Mouse (Mus musculus) limb, embryonic 14.5 days (tissue): ENCODE measurements around the gene Rgs6. TPM values are rescaled to one million over a fixed set of nuclear protein-coding genes. Genes with fewer than 3 reads are reported as not detected.

ENCODE experiments used
- ATAC-seq: fragments of 200-750 bp; cut with Nextera tagmentation; 2 replicates; pipeline ENCODE4 v1.8.0; 2017; ENCODE audit warnings: low read depth, moderate number of reproducible peaks, moderate TSS enrichment; ENCODE audit not compliant: low FRiP score
- DNase-seq: peaks from one replicate; pipeline ENCODE4 v3.0.0-alpha.2; 2015; ENCODE audit warnings: low spot score
- H3K27ac ChIP-seq: fragments of 300-500 bp; sonication (generic); replicated peaks from 2 replicates; pipeline ENCODE4 v1.5.1; 2014; ENCODE audit warnings: low read depth, mild to moderate bottlenecking, low read length, moderate library complexity, mixed read lengths
- H3K27me3 ChIP-seq: fragments of 300-500 bp; sonication (generic); 2 replicates; pipeline ENCODE4 v1.6.1; 2014; ENCODE audit warnings: low read length, mixed read lengths; ENCODE audit not compliant: control insufficient read depth, insufficient read depth
- H3K36me3 ChIP-seq: fragments of 300-500 bp; sonication (generic); 2 replicates; pipeline ENCODE4 v1.6.1; 2014; ENCODE audit warnings: mild to moderate bottlenecking, low read length, moderate library complexity, mixed read lengths; ENCODE audit not compliant: control insufficient read depth, insufficient read depth
- H3K4me1 ChIP-seq: fragments of 300-500 bp; sonication (generic); 2 replicates; pipeline ENCODE4 v1.6.1; 2014; ENCODE audit warnings: antibody characterized with exemption, low read length, mixed read lengths; ENCODE audit not compliant: control insufficient read depth, insufficient read depth
- H3K4me2 ChIP-seq: fragments of 300-500 bp; sonication (generic); replicated peaks from 2 replicates; pipeline ENCODE4 v1.6.1; 2014; ENCODE audit warnings: low read depth, mild to moderate bottlenecking, low read length, moderate library complexity; ENCODE audit not compliant: severe bottlenecking
- H3K4me3 ChIP-seq: fragments of 300-500 bp; sonication (generic); replicated peaks from 2 replicates; pipeline ENCODE4 v1.5.1; 2014; ENCODE audit warnings: low read length
- H3K9ac ChIP-seq: fragments of 300-500 bp; sonication (generic); 2 replicates; pipeline ENCODE4 v1.6.1; 2014; ENCODE audit warnings: mild to moderate bottlenecking, low read depth, low read length, moderate library complexity; ENCODE audit not compliant: severe bottlenecking
- H3K9me3 ChIP-seq: fragments of 300-500 bp; sonication (generic); 2 replicates; pipeline ENCODE4 v1.6.1; 2016; ENCODE audit warnings: low read length; ENCODE audit not compliant: control insufficient read depth
- POLR2A ChIP-seq: fragments of 200-500 bp; IDR thresholded peaks from 2 replicates; pipeline ENCODE4 v1.8.0; 2012; ENCODE audit warnings: inconsistent platforms, mild to moderate bottlenecking, moderate library complexity, borderline replicate concordance; ENCODE audit not compliant: insufficient read depth, insufficient read length; ENCODE audit errors: extremely low read depth
- WGBS: fragments of 180-500 bp; shearing (Covaris S2); extraction: QIAGEN DNeasy Blood & Tissue Kit; methylation state at CpG from one replicate; pipeline ENCODE4 v1.1.7; 2014; 5-methylcytosine and 5-hydroxymethylcytosine counted together
- polyA plus RNA-seq, 2 experiments: library from polyadenylated mRNA; depleted of rRNA in 1 of 2; stranded (reverse) in 1 of 2; unstranded in 1 of 2; fragments of >200 nt; fragmentation: Nextera tagmentation in 1 of 2; extraction: Ambion mirVana in 1 of 2; gene quantifications; 2 replicates each; pipeline versions ENCODE4 v1.2.1 to v1.2.3; 2012 to 2014

The Rgs6 gene
- polyA plus RNA-seq, 2 experiments: 1.2 to 1.5 TPM

DNA sequence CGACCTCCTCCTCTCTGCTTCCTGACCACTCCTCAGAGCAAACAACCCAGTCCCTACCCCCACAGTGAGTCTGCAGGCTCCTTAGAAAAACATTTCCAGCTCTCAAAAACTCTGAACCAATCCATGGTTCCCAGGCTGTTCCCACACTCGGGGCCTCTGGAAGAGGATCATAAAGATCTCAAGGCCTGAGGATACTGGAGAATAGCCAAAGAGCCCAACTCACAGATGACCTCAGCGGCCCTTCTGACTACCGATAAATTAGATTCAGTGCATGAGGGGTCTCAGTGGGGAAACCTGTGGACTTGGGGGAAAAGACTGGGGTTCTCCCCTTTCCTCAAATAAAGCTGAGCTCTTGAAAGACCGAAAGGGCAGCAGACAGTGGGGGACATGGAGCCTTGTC, 622.2 kb downstream of the Rgs6 start:
- peaks cover 26% of the 10 kb centered on the region for H3K4me1 ChIP-seq
- DNase-seq (no peak), ATAC-seq (no peak)
- no peak for TF ChIP-seq POLR2A
- 0 out of 2 replicates have a peak overlapping the region, but pooled peaks have one; percentile 8 for H3K27ac ChIP-seq
- H3K9me3 ChIP-seq: no peaks in the 10 kb centered on the region
- no peaks in the 10 kb centered on the region for H3K27me3 ChIP-seq
- no peak overlapping the region for H3K4me3 ChIP-seq
- no peak overlapping the region for H3K4me2 ChIP-seq
- no peaks in the 10 kb centered on the region for H3K36me3 ChIP-seq
- no peak overlapping the region for H3K9ac ChIP-seq
- 38% methylated on average over 5 of the region's 5 CpGs for WGBS

DNA sequence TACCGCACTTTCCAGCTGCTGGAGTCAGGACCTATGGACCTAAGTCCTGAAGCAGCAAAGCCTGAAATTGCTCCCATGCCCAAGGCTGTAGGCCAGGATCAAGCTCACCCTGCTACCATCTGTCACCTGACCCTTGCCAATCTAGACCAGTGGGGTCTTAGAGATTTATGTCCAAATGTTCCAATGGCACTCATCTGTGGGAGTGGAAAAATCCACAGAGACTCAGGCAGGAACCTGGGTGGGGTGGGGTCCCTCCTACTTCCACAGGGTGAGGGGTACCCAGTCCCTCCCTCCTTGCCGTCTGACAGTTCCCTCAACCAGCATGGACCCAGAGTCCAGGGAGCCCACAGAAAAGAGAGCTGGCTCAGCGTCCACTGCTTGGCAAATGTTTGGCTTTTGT, 622.6 kb downstream of the Rgs6 start:
- 0 out of 2 replicates have a peak overlapping the region, but pooled peaks have one; percentile 8 for H3K27ac ChIP-seq

GRCm38 (mm10) chr12:83211146-83211822, 623.2 kb downstream of the Rgs6 start:
- Histone ChIP-seq H3K4me1 (peaks cover 26% of the 10 kb centered on the region), H3K27me3 (no peaks in the 10 kb centered on the region), H3K4me2 (no peak overlapping the region), H3K27ac (no peak overlapping the region), H3K9ac (no peak overlapping the region), H3K4me3 (no peak overlapping the region), H3K36me3 (no peaks in the 10 kb centered on the region), H3K9me3 (no peaks in the 10 kb centered on the region)
- ATAC-seq (no peak), DNase-seq (no peak)
- WGBS: 77% methylated on average over 7 of the region's 7 CpGs
- no peak for TF ChIP-seq POLR2A

More for the DNA sequence above, 622.6 kb downstream of the Rgs6 start:
- Histone ChIP-seq H3K27me3 (no peaks in the 10 kb centered on the region), H3K4me2 (no peak overlapping the region), H3K4me3 (no peak overlapping the region), H3K4me1 (peaks cover 26% of the 10 kb centered on the region), H3K9me3 (no peaks in the 10 kb centered on the region), H3K36me3 (no peaks in the 10 kb centered on the region), H3K9ac (no peak overlapping the region)
- ATAC-seq (no peak), DNase-seq (no peak)
- TF ChIP-seq POLR2A: no peak
- 68% methylated on average over 3 of the region's 3 CpGs for WGBS
